Mouse (Mus musculus) limb, embryonic 10.5 days (tissue): ENCODE data around the gene Plekhm1. TPM values are rescaled to one million over a fixed set of nuclear protein-coding genes. Genes with fewer than 3 reads are reported as not detected.

ENCODE experiments used
- DNase-seq: peaks from one replicate; pipeline ENCODE4 v3.0.0-alpha.2; 2017; ENCODE audit warnings: low spot score
- H3K27ac ChIP-seq: fragments of 300-500 bp; sonication (generic); 2 replicates; pipeline ENCODE4 v1.5.1; 2016; ENCODE audit warnings: mild to moderate bottlenecking
- H3K27me3 ChIP-seq: fragments of 300-500 bp; sonication (generic); 2 replicates; pipeline ENCODE4 v1.6.1; 2016; ENCODE audit warnings: low read depth, mild to moderate bottlenecking; ENCODE audit not compliant: poor library complexity, severe bottlenecking
- H3K36me3 ChIP-seq: fragments of 300-500 bp; sonication (generic); 2 replicates; pipeline ENCODE4 v1.6.1; 2016; ENCODE audit warnings: mild to moderate bottlenecking, moderate library complexity
- H3K4me1 ChIP-seq: fragments of 300-500 bp; sonication (generic); 2 replicates; pipeline ENCODE4 v1.6.1; 2016
- H3K4me3 ChIP-seq: fragments of 300-500 bp; sonication (generic); 2 replicates; pipeline ENCODE4 v1.5.1; 2016; ENCODE audit warnings: mild to moderate bottlenecking, moderate library complexity
- H3K9me3 ChIP-seq: fragments of 300-500 bp; sonication (generic); replicated peaks from 2 replicates; pipeline ENCODE4 v1.6.1; 2016; ENCODE audit warnings: mild to moderate bottlenecking
- WGBS: fragments of 180-500 bp; shearing (Covaris S2); methylation state at CpG from one replicate; pipeline ENCODE4 v1.1.7; 2016; 5-methylcytosine and 5-hydroxymethylcytosine counted together
- polyA plus RNA-seq: library from polyadenylated mRNA; unstranded; fragments of >200 nt; fragmentation: Nextera tagmentation; extraction: Ambion mirVana; gene quantifications from 2 replicates; pipeline ENCODE4 v1.2.1, GENCODE M21; 2016

Gene Plekhm1
- polyA plus RNA-seq, 1 experiment from 2014 or later = 8.2 TPM

DNA sequence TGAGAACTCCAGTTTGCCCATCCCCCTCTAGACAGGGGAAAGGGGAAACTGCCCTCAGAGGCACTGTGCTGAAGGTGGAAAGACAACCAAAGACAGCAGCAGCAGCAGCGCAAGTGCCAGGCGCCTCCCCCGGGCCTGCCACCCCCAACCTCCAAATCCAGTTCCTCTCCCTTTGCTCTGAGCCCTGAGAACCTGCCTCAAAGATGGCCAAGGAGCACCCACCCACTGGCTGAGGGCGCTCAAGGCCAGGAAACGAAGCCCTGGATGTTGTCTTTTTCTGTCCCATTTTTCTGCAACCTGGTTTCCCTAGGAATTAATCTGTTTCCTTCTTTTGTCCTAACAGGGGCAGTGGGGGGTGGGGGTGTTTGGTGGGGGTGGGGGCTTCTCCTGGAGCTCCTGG is 48.2 kb downstream of the Plekhm1 start:
- Histone ChIP-seq H3K9me3 (no peaks in the 10 kb centered on the region), H3K27me3 (peaks cover 69% of the 10 kb centered on the region), H3K4me1 (peaks cover 42% of the 10 kb centered on the region), H3K27ac (no peak overlapping the region), H3K36me3 (peaks cover 21% of the 10 kb centered on the region), H3K4me3 (no peak overlapping the region)
- 42% methylated on average over 5 of the region's 5 CpGs for WGBS
- DNase-seq = no peak

DNA sequence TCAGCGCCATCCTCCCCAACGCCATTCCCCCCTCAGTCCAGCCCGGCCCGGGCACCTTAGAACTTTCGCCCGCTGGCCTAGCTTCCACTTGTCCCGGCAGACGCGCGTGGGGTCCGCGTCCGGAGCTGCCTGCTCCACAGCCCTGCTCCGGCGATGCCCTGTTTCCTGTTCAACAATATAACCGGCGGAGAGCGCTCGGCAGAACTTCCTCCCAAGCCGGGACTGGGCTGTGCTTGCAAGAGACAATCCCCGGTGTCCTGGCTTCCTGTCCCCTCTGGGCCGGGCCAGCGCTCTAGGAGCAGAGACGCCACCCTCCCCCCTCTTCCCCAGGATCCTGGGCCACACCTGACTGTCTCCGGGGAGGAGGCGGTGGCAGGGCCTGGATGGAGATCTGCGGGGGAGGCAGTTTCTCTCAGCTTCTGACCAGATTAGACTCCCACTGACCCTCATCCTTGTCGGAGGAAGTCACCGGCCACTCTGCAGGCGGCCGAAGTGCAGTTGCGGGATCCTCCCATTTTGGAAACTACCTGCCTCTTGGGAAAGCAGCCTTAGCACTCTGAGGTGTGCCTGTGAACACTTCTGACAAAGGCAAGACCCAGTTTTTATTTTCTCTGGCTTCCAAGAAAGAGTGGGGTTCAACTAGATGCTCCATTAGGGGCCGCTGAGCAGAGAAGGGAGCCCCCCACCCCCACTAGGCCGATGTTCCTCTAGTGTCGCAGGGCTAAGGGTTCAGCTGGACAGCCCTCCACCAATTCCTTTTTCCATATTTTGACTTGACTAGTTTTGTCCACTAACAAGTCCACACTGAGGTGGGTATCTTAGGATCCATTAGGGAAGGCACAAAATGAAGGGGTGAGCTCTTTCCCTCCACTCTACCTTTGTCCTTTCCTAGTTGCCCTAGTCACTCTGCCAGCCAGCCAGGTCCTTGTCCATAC is 49.0 kb downstream of the Plekhm1 start, which contains the start of gene Arhgap27:
Gene Arhgap27 (minus strand): TSS at position 479 of the 935 bp plus-strand sequence.
- peak within 1 kb of the TSS; percentile 46 for H3K27ac ChIP-seq
- WGBS = 3% methylated on average over 35 of the region's 35 CpGs
- peaks cover 51% of the 10 kb centered on the region for H3K4me1 ChIP-seq
- H3K36me3 ChIP-seq = peaks cover 21% of the 10 kb centered on the region
- peak; percentile 69 for DNase-seq
- no peaks in the 10 kb centered on the region for H3K9me3 ChIP-seq
- peaks cover 78% of the 10 kb centered on the region for H3K27me3 ChIP-seq
- H3K4me3 ChIP-seq = peak within 1 kb of the TSS; percentile 53

DNA sequence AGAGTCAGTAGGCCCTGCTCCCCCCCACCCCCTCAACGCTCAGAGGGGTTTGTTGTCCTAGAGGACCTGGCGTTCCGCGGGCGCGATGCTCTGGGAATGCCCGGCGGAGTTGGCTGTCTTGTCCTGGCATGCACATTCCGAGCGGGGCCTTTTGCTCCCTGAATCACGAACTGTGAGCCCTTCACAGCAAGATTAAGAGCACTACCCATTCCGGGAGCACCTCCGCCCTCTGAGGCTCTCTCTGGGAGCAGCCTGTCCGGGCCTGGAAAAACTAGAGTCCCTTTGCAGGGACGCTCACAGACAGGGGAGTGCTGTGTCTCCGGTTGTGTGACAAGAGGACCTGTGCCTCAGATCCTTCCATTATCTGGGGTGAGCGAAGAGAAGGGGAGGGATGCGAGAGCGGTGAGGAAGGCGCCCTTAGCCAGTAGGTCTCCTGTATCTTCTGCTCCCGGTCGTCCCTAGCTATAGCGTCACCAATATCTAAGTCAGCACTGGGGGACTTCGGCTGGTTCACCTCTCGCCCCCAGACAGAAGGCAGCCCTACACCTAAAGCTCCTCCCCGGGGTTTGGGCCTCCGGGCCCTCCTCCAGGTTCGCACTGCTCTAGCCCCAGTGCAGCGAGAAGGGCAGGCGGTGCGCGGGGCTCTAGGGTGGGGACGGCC is 49.8 kb downstream of the Plekhm1 start:
- WGBS = under 1% methylated on average over 33 of the region's 33 CpGs
- peaks cover 18% of the 10 kb centered on the region for H3K36me3 ChIP-seq
- H3K9me3 ChIP-seq = no peaks in the 10 kb centered on the region
- DNase-seq = peak; percentile 68
- peak overlapping the region; percentile 53 for H3K4me3 ChIP-seq
- H3K27me3 ChIP-seq = peaks cover 86% of the 10 kb centered on the region
- H3K27ac ChIP-seq = peak overlapping the region; percentile 46
- H3K4me1 ChIP-seq = peaks cover 52% of the 10 kb centered on the region

DNA sequence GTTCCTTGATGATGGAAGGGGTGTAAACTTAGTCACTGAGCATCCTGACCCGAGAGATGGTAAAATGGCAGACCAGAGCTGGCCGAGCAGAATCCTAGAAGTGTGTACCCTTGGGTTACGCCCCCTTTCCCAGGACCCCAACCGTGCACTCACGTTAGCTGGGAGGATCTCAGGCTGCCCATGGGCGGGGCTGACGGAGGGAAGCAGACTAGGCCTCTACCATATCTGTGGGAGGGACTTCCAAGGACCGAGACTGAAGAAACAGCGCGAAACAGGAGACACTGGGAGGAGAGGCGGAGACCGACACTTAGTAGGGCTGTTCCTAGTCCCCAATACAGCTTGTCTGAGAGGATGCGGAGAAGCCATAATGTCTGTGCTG is 50.4 kb downstream of the Plekhm1 start:
- Histone ChIP-seq H3K9me3 (no peaks in the 10 kb centered on the region), H3K27me3 (peaks cover 92% of the 10 kb centered on the region), H3K4me1 (peaks cover 52% of the 10 kb centered on the region), H3K27ac (0 out of 2 replicates have a peak overlapping the region, but pooled peaks have one; percentile 46), H3K4me3 (peak overlapping the region; percentile 53), H3K36me3 (peaks cover 12% of the 10 kb centered on the region; the same call in 1 of the 2 replicates)
- peak; percentile 61 for DNase-seq
- 2% methylated on average over 13 of the region's 13 CpGs for WGBS

DNA sequence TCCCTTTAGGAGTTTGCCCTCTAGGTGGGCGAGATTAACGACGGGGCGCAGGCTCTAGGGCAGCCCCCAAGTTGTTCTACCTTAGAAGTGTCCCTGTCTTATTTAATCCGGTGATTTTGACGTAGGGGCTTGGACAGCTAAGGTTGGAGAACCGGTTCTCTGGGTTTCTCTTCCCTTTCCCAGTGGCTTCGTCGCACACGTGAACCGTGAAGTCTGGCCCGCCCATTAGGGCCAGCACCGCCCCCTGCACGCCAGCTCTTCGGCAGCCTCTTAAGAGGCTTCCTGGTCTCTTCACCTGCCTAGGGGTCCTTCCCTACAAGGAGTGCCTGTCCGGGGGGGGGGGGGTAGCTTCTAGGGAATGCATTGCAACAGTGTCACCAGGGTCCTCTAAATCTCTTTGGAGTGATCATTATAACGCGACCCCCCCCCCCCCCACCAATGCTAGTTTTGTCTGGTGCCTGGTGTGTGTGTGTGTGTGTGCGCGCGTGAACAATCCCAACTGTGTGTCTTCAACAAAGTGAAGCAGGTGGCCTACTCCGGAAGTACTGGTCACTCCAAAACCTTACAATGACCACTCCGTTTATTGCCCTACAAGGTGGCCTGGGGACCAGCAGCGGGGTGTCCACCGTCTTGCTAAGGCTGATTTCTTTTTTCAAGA is 51.0 kb downstream of the Plekhm1 start:
- Histone ChIP-seq H3K9me3 (no peaks in the 10 kb centered on the region), H3K4me1 (peaks cover 52% of the 10 kb centered on the region), H3K27me3 (peaks cover 97% of the 10 kb centered on the region), H3K27ac (no peak overlapping the region), H3K4me3 (peak overlapping the region; percentile 53), H3K36me3 (peaks cover 7% of the 10 kb centered on the region; the same call in 1 of the 2 replicates)
- WGBS = 3% methylated on average over 25 of the region's 25 CpGs
- DNase-seq = no peak

DNA sequence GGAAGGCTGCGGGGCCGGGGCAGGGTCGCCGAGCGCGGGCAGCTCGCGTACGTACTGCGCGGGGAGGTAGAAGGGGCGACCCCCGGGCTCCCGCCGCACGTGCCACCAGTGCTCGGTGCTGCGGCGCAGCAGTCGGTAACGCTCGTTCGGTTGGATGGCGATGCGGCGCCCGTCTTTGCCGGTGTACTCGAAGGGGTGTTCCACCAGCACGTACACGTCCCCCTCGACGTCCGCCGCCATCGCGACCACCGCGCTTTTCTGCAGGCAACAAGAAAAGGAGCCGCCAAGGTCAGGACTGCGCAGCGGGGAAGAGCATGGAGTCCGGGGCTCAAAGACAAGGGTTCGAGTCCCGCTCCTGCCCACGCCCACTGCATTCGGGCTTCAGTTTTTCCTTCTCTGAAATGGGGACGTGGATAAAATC is 51.8 kb downstream of the Plekhm1 start:
- Histone ChIP-seq H3K27me3 (peaks cover 100% of the 10 kb centered on the region), H3K27ac (peak overlapping the region; percentile 85), H3K9me3 (no peaks in the 10 kb centered on the region), H3K36me3 (0 out of 2 replicates have a peak, but pooled peaks cover 3% of the 10 kb centered on the region), H3K4me3 (peak overlapping the region; percentile 62), H3K4me1 (peaks cover 59% of the 10 kb centered on the region)
- no peak for DNase-seq
- WGBS = 3% methylated on average over 48 of the region's 48 CpGs

DNA sequence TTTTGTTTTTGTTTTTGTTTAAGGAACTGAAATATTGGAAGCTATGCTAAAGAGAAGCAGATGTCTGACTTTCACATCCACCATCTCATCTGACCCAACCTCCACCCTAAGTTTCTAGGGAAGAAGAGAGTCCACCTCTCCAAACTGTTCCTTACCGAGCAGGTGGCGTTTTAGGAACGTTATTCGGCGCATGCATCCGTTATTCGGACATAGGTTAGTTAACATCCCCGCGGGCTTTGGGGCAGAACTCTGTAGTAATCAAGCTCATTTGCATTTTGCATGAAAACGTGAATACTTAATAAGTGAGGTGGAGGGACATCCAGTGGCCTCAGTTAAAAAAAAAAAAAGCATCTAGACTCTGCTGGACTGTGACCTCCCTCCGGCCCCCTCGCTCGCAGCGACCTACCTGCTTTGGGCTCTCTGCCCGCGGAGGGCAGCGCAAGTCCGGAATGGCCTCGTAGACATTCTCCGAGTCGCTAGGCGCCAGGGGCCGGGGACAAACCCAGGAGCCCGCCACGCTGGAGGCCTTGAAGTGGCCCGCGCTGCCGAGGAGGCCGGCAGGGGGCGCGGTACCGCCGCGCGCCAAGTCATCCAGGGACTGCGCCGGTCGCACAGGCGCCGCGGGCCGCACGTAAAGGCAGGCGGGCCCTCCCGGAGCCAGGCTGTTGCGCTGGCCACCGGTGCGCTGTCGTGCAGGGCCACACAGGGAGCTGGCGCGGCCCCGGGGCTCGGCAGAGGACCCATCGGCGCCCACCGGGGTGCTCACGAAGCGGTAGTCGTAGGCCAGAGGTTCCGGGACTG is 52.4 kb downstream of the Plekhm1 start:
- H3K27me3 ChIP-seq = peaks cover 100% of the 10 kb centered on the region
- H3K4me1 ChIP-seq = peaks cover 61% of the 10 kb centered on the region
- H3K36me3 ChIP-seq = no peaks in the 10 kb centered on the region
- H3K27ac ChIP-seq = peak overlapping the region; percentile 85
- WGBS = under 1% methylated on average over 60 of the region's 60 CpGs
- no peaks in the 10 kb centered on the region for H3K9me3 ChIP-seq
- peak overlapping the region; percentile 62 for H3K4me3 ChIP-seq
- peak; percentile 91 for DNase-seq

DNA sequence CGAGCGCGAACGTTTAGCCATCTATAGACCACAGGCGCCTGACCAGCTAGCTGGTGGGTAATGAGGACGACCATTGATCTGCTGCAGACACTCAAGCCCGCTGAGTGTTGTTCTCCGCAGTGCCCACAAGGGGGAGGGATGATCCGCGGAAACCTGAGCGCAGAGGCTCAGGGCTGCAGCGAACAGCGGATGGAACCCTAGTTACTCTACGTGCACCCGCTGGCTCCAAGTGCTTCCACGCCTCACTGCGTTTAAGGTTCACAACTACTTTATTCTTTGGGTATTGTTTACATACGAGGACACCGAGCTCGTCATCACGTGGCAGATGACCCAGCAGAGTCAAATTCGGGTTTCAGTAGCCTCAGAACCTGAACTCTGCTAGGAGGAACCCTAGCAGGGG is 53.4 kb downstream of the Plekhm1 start:
- under 1% methylated on average over 22 of the region's 22 CpGs for WGBS
- DNase-seq = peak; percentile 84

DNA sequence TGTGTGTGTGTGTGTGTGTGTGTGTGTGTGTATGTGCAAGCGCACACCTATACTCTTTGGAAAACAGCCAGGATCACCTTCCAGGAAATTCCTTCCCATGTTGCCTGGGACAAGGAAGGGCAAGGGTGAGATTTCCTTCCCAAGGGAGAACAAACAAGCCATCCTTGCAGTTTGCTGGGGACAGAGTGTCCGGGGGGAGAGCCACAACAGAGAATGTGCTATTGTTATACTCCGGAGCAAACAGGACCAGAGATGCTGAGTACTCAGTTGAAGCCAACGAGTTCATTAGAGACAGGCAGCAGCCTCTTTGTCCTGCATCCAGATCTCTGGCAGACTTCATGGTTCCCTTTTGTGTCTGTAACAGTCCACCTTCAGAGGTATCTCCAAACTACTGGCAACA is 54.2 kb downstream of the Plekhm1 start:
- Histone ChIP-seq H3K4me3 (no peak overlapping the region), H3K9me3 (no peaks in the 10 kb centered on the region), H3K4me1 (peaks cover 55% of the 10 kb centered on the region), H3K27me3 (peaks cover 95% of the 10 kb centered on the region), H3K36me3 (no peaks in the 10 kb centered on the region), H3K27ac (no peak overlapping the region)
- 83% methylated on average over 4 of the region's 4 CpGs for WGBS
- DNase-seq = no peak

More for the DNA sequence above, 53.4 kb downstream of the Plekhm1 start:
- no peaks in the 10 kb centered on the region for H3K9me3 ChIP-seq
- H3K36me3 ChIP-seq = no peaks in the 10 kb centered on the region
- no peak overlapping the region for H3K27ac ChIP-seq
- H3K27me3 ChIP-seq = peaks cover 100% of the 10 kb centered on the region
- peaks cover 61% of the 10 kb centered on the region for H3K4me1 ChIP-seq
- peak overlapping the region; percentile 30; the same call in 1 of the 2 replicates for H3K4me3 ChIP-seq

DNA sequence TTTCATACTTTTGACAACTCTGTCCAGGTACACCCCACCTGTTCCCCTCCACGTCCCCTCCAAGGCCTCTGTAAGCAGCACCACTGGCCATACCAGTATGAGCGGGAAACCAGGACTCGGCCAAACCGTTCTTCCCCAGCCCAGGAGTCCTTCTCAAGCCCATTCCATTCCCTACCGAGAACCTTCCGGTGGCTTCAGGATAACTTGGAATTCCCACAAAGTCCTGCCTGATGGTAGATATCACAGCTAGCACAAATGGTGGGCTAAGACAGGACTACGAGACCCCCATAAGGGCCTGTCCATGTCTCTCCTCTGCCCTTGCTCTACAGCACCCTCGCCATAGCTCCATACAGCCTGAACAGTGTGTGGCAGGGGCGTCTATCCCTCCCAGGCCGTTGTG is 54.8 kb downstream of the Plekhm1 start:
- 96% methylated on average over 10 of the region's 10 CpGs for WGBS
- H3K36me3 ChIP-seq = no peaks in the 10 kb centered on the region

DNA sequence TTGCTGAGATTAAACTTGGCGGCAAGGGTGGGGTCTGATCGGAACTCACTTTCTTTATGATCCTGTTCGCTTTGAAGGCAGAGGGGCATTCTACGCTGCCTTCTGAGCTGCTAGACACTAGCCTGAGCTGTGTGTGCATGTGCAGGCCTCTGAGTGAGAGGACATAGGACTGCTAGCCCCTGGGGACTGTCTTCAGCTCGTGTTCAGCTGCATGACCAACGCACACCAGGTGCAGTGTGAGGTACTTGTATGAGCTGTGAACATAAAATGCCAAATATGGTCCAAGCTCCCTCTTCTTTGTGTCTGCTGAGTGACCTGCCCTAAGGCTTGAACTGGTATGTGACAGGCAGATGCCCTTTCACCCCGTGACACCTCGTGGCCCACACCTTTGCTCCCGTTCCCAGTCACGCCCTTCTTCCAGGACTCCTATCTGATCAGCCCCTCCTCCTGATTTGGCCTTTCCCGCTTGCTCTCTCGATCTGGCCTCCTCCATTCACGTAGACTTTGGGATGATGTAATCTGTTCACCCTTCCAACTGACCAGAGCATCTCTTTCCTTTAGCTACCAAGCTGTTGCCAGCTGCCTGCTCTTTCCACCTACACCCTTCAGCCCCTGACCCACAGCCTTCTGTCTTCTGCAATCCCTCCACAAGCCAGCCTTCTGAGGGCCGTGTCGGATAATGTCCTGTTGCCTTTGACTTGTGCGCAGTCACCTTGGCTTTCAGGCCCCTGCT is 55.4 kb downstream of the Plekhm1 start:
- Histone ChIP-seq H3K4me1 (peaks cover 42% of the 10 kb centered on the region), H3K36me3 (no peaks in the 10 kb centered on the region), H3K4me3 (no peak overlapping the region), H3K27me3 (peaks cover 83% of the 10 kb centered on the region), H3K9me3 (no peaks in the 10 kb centered on the region), H3K27ac (no peak overlapping the region)
- DNase-seq = no peak
- WGBS = 76% methylated on average over 16 of the region's 16 CpGs

More for the DNA sequence above, 54.8 kb downstream of the Plekhm1 start:
- H3K27me3 ChIP-seq = peaks cover 89% of the 10 kb centered on the region
- H3K4me3 ChIP-seq = no peak overlapping the region
- DNase-seq = no peak
- H3K4me1 ChIP-seq = peaks cover 48% of the 10 kb centered on the region
- no peak overlapping the region for H3K27ac ChIP-seq
- no peaks in the 10 kb centered on the region for H3K9me3 ChIP-seq
